Mouse (Mus musculus): ENCODE measurements at regions not wholly inside any gene's neighbourhood (a gene's known extent, or its start where the extent isn't known, plus 50 kb on each side); places are given as distances from the start of the nearest gene placed in this dataset.

DNA sequence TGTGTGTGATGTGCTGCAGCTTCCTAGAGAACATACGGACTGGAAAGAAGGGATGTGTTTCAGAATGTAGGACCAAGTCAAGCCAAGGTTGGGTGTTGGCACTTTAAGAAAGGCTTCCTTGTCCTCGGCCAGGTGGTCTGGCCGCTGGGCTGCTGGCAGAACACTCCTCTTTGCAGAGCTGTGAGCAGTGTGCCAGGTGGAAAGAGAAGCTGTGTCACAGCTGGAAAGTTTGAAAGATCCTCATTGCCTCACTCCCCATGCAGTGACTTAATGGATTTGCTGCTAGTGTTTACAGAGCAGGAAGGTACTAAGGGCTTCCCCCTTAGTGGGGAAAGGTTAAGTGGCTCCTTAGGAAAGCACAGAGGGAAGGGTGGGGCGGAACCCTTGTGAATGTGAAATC, 269.2 kb upstream of the Ptger4 start:
- TF ChIP-seq CTCF (IDR thresholded peaks at IDR 0.05; ENCODE audit: low read depth, low read length), result no peak
- TF ChIP-seq POLR2A (IDR thresholded peaks at IDR 0.05; ENCODE audit: insufficient read depth, low read length), result no peak
- no peak for TF ChIP-seq EP300 (IDR thresholded peaks at IDR 0.05; ENCODE audit: insufficient read depth, low read depth, low read length)
